Mouse (Mus musculus) testis, adult 2 months (tissue): ENCODE measurements around the gene Ehhadh. TPM values are rescaled to one million over a fixed set of nuclear protein-coding genes. Genes with fewer than 3 reads are reported as not detected.

ENCODE experiments used
- H3K27ac ChIP-seq: fragments of 200-500 bp; 2 replicates; pipeline ENCODE4 v1.5.1; 2012; ENCODE audit warnings: low read depth, low read length; ENCODE audit not compliant: control insufficient read depth, insufficient read depth
- H3K27me3 ChIP-seq: fragments of 200-500 bp; 2 replicates; pipeline ENCODE4 v1.6.1; 2012; ENCODE audit warnings: mild to moderate bottlenecking, low read length, moderate library complexity; ENCODE audit not compliant: control insufficient read depth, insufficient read depth
- H3K36me3 ChIP-seq: fragments of 200-500 bp; 2 replicates; pipeline ENCODE4 v1.6.1; 2012; ENCODE audit warnings: mild to moderate bottlenecking, low read length; ENCODE audit not compliant: control insufficient read depth, insufficient read depth
- H3K4me1 ChIP-seq: fragments of 200-500 bp; 2 replicates; pipeline ENCODE4 v1.6.1; 2012; ENCODE audit warnings: low read length; ENCODE audit not compliant: control insufficient read depth, insufficient read depth
- H3K4me3 ChIP-seq: fragments of 200-500 bp; 2 replicates; pipeline ENCODE4 v1.5.1; 2012; ENCODE audit warnings: low read depth, mild to moderate bottlenecking, low read length, moderate library complexity, mixed read lengths; ENCODE audit not compliant: control insufficient read depth
- CTCF ChIP-seq: fragments of 200-500 bp; IDR thresholded peaks from 2 replicates; pipeline ENCODE4 v1.5.1; 2012; ENCODE audit warnings: low read depth, mild to moderate bottlenecking, inconsistent platforms, low read length, moderate library complexity; ENCODE audit not compliant: control insufficient read depth, insufficient read depth, insufficient replicate concordance
- POLR2A ChIP-seq: fragments of 200-500 bp; IDR thresholded peaks from 2 replicates; pipeline ENCODE4 v1.6.1; 2012; ENCODE audit warnings: low read depth, mild to moderate bottlenecking, inconsistent platforms, low read length, moderate library complexity; ENCODE audit not compliant: control insufficient read depth
- polyA plus RNA-seq: library from polyadenylated mRNA; depleted of rRNA; stranded (reverse); fragments of >200 nt; gene quantifications from 2 replicates; pipeline ENCODE4 v1.2.3, GENCODE M21; 2012

Ehhadh gene
- polyA plus RNA-seq, 1 experiment, result 0.74 TPM

DNA sequence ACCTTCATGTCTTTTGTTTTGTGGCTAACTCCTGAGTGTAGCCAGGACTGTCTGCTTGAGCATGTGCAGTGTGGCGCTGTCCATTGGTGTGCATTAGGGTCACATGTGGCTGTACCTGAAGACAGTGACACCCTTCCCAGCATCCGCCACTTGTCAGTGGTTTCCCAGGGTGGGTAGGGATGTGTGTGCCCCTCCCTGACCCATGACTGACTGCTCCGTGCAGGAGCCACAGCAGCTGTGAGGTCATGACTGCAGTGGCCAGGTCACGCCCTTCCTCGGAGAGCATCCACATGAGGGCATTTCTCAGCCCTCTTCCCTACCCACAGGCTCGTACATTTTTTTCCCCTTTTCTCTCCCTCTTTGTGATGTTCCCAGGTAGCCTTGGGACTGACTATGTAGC, 43.2 kb upstream of the Ehhadh start:
- H3K4me1 ChIP-seq, result no peaks in the 10 kb centered on the region; the same call in 1 of the 2 replicates
- no peaks in the 10 kb centered on the region for H3K36me3 ChIP-seq
- H3K4me3 ChIP-seq, result no peak overlapping the region
- TF ChIP-seq POLR2A (no peak), CTCF (no peak)
- H3K27me3 ChIP-seq, result no peaks in the 10 kb centered on the region
- no peak overlapping the region for H3K27ac ChIP-seq

DNA sequence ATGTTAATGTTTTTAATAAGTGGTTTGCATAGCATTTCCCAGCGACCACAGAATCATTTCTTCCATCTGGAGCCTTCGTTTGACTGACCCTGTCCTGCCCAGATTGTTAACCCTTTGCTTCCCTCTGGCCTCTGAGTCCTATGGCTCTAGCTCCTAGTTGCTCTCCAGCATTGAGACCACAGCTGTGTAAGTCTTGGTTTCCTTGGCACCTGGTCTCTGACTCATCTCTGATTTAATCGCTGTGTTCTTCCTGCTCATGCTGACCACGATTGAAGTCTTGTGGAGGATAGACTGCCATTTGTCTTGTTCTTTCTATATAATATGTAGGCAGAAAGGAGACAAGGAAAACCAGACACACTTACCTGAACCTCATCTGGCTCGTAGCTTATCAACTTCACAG, 42.1 kb upstream of the Ehhadh start:
- no peak overlapping the region for H3K4me3 ChIP-seq
- H3K4me1 ChIP-seq, result peaks cover 3% of the 10 kb centered on the region; the same call in 1 of the 2 replicates
- no peak overlapping the region for H3K27ac ChIP-seq
- H3K36me3 ChIP-seq, result no peaks in the 10 kb centered on the region
- no peak for TF ChIP-seq CTCF
- no peak for TF ChIP-seq POLR2A
- H3K27me3 ChIP-seq, result no peaks in the 10 kb centered on the region

DNA sequence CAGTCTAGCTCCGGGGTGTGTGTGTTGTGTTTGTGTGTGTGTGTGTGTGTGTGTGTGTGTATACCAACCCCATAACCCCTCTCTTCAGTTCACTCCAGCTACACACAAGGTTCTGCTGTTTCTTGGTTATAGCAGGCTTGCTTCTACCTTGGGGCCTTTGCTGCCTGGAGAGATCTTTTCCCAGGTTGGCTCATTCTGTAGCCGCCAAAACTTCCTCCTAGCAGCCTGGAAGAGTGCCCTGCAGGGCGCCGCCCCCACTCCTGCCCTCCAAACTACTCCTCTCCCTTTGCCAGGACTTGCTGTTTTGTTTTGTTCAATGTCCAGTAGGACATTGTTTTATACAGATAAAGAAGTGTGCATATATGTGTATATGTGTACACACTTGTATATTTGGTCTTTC, 40.0 kb upstream of the Ehhadh start:
- no peak overlapping the region for H3K27ac ChIP-seq
- H3K27me3 ChIP-seq, result no peaks in the 10 kb centered on the region
- H3K4me3 ChIP-seq, result no peak overlapping the region
- no peaks in the 10 kb centered on the region for H3K36me3 ChIP-seq
- H3K4me1 ChIP-seq, result peaks cover 3% of the 10 kb centered on the region; the same call in 1 of the 2 replicates
- no peak for TF ChIP-seq POLR2A
- no peak for TF ChIP-seq CTCF

DNA sequence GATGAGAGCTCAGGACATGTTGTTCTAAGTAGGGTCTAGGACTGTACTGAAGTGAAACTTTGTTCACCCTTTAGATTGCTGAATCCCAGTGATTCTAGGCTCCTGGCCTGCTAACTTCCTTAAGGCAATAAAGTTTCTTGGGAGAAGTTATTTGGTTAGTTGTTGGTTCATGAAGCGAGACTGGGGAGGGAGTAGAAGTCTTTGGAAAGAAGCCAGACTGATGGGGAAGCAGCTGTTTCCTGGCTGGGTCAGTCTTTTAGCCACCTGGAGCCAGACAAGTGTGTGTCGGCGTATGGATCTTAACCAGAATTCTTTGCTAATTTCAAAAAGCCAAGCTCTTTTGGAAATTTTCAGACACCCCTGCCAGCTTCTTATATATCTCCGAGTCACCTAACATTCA, 39.5 kb upstream of the Ehhadh start:
- Histone ChIP-seq H3K27me3 (no peaks in the 10 kb centered on the region), H3K4me3 (no peak overlapping the region), H3K4me1 (peaks cover 3% of the 10 kb centered on the region; the same call in 1 of the 2 replicates), H3K27ac (no peak overlapping the region), H3K36me3 (no peaks in the 10 kb centered on the region)
- no peak for TF ChIP-seq POLR2A

DNA sequence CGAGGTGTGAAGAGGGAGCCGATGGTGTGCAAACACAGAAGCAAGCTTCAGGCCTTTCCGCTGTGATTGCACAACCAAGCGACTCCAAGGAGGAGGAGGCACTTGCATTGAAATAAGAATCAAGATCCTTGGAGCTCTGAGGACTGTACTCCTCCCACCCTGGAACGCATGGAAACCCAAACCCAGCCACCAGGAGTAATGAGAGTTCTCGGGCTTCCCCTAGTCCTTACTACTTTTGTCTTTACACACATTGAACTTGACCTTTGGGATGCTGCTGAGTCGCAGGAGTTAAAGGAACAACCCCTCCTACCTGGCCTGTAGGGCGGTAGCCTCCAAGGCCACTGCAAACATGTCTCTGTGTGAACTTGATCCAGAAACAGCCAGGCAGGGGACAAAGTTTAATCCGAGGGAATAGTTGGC, 38.0 kb upstream of the Ehhadh start:
- peaks cover 3% of the 10 kb centered on the region; the same call in 1 of the 2 replicates for H3K4me1 ChIP-seq
- TF ChIP-seq POLR2A, result no peak
- TF ChIP-seq CTCF, result no peak
- no peak overlapping the region for H3K4me3 ChIP-seq
- H3K27me3 ChIP-seq, result no peaks in the 10 kb centered on the region
- H3K36me3 ChIP-seq, result no peaks in the 10 kb centered on the region
- no peak overlapping the region for H3K27ac ChIP-seq

DNA sequence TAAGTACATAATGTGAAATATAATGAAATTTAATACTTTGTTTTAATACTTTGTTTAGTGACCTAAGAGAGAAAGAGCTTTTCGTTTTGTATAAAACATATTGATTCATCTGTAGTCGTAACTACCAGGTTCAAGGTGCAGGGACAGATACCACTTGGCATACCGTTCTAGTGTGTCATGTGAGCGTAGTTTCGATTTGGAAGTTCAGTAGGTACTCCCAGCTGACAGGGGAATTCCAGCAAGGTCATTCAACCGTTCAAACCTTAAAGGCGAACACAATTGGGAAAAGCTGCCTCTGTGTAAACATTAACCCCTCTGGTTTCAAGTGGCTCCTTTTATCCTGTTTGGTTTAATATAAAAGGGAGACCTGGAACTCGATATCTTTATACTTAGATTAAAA, 31.0 kb upstream of the Ehhadh start:
- H3K27ac ChIP-seq, result no peak overlapping the region

DNA sequence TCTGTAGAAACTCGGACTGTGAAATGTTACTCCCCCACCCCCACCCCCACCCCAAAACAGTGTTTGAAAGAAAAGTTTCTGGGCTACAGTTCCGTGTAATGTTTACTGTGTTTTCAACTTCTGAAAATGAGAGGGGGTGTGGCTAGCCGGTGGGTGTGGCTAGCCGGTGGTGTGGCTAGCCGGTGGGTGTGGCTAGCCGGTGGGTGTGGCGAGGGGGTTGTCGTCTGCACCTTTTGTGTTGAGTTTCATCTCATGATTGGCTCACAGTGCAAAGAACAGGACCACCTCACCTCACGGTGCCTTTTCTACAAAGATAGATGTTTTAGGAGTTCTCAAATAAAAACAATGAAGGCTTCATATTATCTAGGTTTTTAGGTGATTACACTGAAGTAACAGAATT, 30.5 kb upstream of the Ehhadh start:
- Histone ChIP-seq H3K36me3 (no peaks in the 10 kb centered on the region), H3K27ac (no peak overlapping the region), H3K4me1 (no peaks in the 10 kb centered on the region; the same call in 1 of the 2 replicates), H3K4me3 (no peak overlapping the region), H3K27me3 (no peaks in the 10 kb centered on the region)
- TF ChIP-seq CTCF, result no peak
- no peak for TF ChIP-seq POLR2A

More for the DNA sequence above, 31.0 kb upstream of the Ehhadh start:
- TF ChIP-seq CTCF, result no peak
- no peak for TF ChIP-seq POLR2A
- H3K4me3 ChIP-seq, result no peak overlapping the region
- H3K36me3 ChIP-seq, result no peaks in the 10 kb centered on the region
- no peaks in the 10 kb centered on the region; the same call in 1 of the 2 replicates for H3K4me1 ChIP-seq
- H3K27me3 ChIP-seq, result no peaks in the 10 kb centered on the region

DNA sequence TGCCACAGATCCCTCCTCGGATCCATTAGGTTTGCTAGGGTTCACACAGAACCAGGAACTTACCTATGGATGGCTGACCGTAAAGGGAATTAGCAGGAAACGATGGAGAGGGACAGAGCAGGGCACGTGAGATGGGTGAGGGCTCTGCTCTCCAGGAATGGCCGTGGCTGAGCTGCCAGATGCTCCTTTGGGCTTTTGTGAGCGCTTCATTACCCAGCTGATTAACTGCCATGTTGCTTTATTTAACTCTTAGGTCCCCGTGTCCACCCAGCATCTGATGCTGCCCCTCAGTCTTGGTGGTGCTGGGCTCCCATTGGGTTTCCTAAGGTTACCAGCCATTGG, 28.0 kb upstream of the Ehhadh start:
- no peak for TF ChIP-seq POLR2A
- no peak for TF ChIP-seq CTCF
- no peaks in the 10 kb centered on the region for H3K27me3 ChIP-seq
- no peak overlapping the region for H3K4me3 ChIP-seq
- H3K27ac ChIP-seq, result no peak overlapping the region
- H3K36me3 ChIP-seq, result no peaks in the 10 kb centered on the region
- H3K4me1 ChIP-seq, result no peaks in the 10 kb centered on the region; the same call in 1 of the 2 replicates
